Mouse (Mus musculus) liver, embryonic 14.5 days (tissue): ENCODE data around the gene Trmt112.
A peak's percentile ranks its signal among the peaks of the same experiment; 100 is the strongest.

Experiments
- CTCF ChIP-seq: IDR thresholded peaks from 2 replicates; pipeline ENCODE4 v1.5.1; 2016; ENCODE audit warnings: antibody characterized with exemption, low read depth, control low read depth
- EP300 ChIP-seq: IDR thresholded peaks from 2 replicates; pipeline ENCODE4 v1.6.1; 2016; ENCODE audit warnings: antibody characterized with exemption, low read depth

GRCm38 (mm10) chr19:6915276-6915675, 5.8 kb downstream of the Trmt112 start:
- TF ChIP-seq CTCF (no peak), EP300 (peak; percentile 51; the same call in 1 of the 2 replicates)
